9 mouse cellular contexts compared by ENCODE assay signal in genomic region chr1:90424066-90424821, GRCm38 (mm10).
DNase-seq lines count a peak whose midpoint lies in the region; ATAC-seq and TF ChIP-seq lines count a peak whose summit lies in the region.
"Had no signal": no experiment of that assay in that cellular context is flagged by ENCODE, and none has a peak within 500 bp of the region (broad histone marks: within the 10 kb centered on the region; RNA-seq: fewer than 3 reads in every experiment).

No protein-coding gene starts in this region.

- H3K27ac ChIP-seq in lung, postnatal 0 days (ENCODE audit: low read length), result no peak overlapping the region
- H3K27ac ChIP-seq in stomach, postnatal 0 days (replicated peaks), result no peak overlapping the region
- no peak overlapping the region for H3K27ac ChIP-seq in layer of hippocampus, adult 2 months
- H3K27ac ChIP-seq: embryonic facial prominence, embryonic 12.5 days had no signal

- H3K9ac ChIP-seq in lung, postnatal 0 days (replicated peaks; ENCODE audit: low read depth), result no peak overlapping the region
- no peak overlapping the region for H3K9ac ChIP-seq in stomach, postnatal 0 days (ENCODE audit: low read length)
- H3K9ac ChIP-seq: embryonic facial prominence, embryonic 12.5 days had no signal

- WGBS in lung, postnatal 0 days, result 30% methylated on average over 13 of the region's 13 CpGs
- 40% methylated on average over 13 of the region's 13 CpGs for WGBS in stomach, postnatal 0 days

- no peak for DNase-seq in lung, postnatal 0 days (ENCODE audit: low spot score)
- no peak for DNase-seq in lung, postnatal 25 days (ENCODE audit: low spot score)
- peak; percentile 86 for DNase-seq in embryo, embryonic 10.5 days (ENCODE audit: low spot score)
- peak; percentile 27 for DNase-seq in kidney, adult 18-20 months
- DNase-seq in retina, postnatal 1 day, result peak; percentile 50
- no peak for DNase-seq in stomach, postnatal 0 days (ENCODE audit: low spot score)
- DNase-seq in right cerebral cortex, postnatal 14 days, result no peak
- no peak for DNase-seq in layer of hippocampus, adult 2 months (ENCODE audit: low spot score in 2 of 2)

- H3K36me3 ChIP-seq in lung, postnatal 0 days (ENCODE audit: insufficient read depth, low read length), result no peaks in the 10 kb centered on the region
- H3K36me3 ChIP-seq in stomach, postnatal 0 days (ENCODE audit: control insufficient read depth, insufficient read depth, low read length), result no peaks in the 10 kb centered on the region
- H3K36me3 ChIP-seq: embryonic facial prominence, embryonic 12.5 days had no signal

- H3K4me3 ChIP-seq in lung, postnatal 0 days (ENCODE audit: low read depth, low read length), result no peak overlapping the region
- no peak overlapping the region for H3K4me3 ChIP-seq in stomach, postnatal 0 days (ENCODE audit: low read depth, low read length)
- H3K4me3 ChIP-seq in layer of hippocampus, adult 2 months, result no peak overlapping the region
- H3K4me3 ChIP-seq: embryonic facial prominence, embryonic 12.5 days had no signal

- TF ChIP-seq CTCF in lung, postnatal 0 days (IDR thresholded peaks at IDR 0.05), result no peak
- TF ChIP-seq CTCF in stomach, postnatal 0 days (IDR thresholded peaks at IDR 0.05; ENCODE audit: low read depth), result no peak
- no peak for TF ChIP-seq CTCF in layer of hippocampus, adult 2 months (conservative IDR thresholded peaks at IDR 0.05)

- H3K9me3 ChIP-seq in lung, postnatal 0 days (ENCODE audit: low read length), result no peaks in the 10 kb centered on the region
- H3K9me3 ChIP-seq in stomach, postnatal 0 days (ENCODE audit: control insufficient read depth, low read length), result no peaks in the 10 kb centered on the region
- H3K9me3 ChIP-seq: embryonic facial prominence, embryonic 12.5 days had no signal

- TF ChIP-seq EP300 in lung, postnatal 0 days (IDR thresholded peaks at IDR 0.05), result no peak
- TF ChIP-seq EP300 in stomach, postnatal 0 days (optimal IDR thresholded peaks at IDR 0.05), result no peak

- no peaks in the 10 kb centered on the region for H3K27me3 ChIP-seq in lung, postnatal 0 days (replicated peaks; ENCODE audit: insufficient read depth, low read length)
- H3K27me3 ChIP-seq in stomach, postnatal 0 days (ENCODE audit: control insufficient read depth, insufficient read depth, low read length), result no peaks in the 10 kb centered on the region

- H3K4me1 ChIP-seq in lung, postnatal 0 days (ENCODE audit: insufficient read depth, low read depth, low read length), result no peaks in the 10 kb centered on the region
- no peaks in the 10 kb centered on the region for H3K4me1 ChIP-seq in stomach, postnatal 0 days (replicated peaks; ENCODE audit: control insufficient read depth, insufficient read depth)

- ATAC-seq in lung, postnatal 0 days, result peak; percentile 33
- ATAC-seq in stomach, postnatal 0 days (ENCODE audit: low FRiP score, low TSS enrichment), result no peak

- no peak overlapping the region for H3K4me2 ChIP-seq in lung, postnatal 0 days (replicated peaks; ENCODE audit: low read depth, low read length)
- no peak overlapping the region for H3K4me2 ChIP-seq in stomach, postnatal 0 days (replicated peaks; ENCODE audit: low read depth)
- H3K4me2 ChIP-seq: embryonic facial prominence, embryonic 12.5 days had no signal

Comparison
In these comparisons a context has a peak if more than half of its experiments do, and no peak if none do; other contexts are left out.
1. DNase-seq: peak in embryo, embryonic 10.5 days (single experiment), kidney, adult 18-20 months (single experiment) and retina, postnatal 1 day (single experiment); none in lung, postnatal 0 days (single experiment), lung, postnatal 25 days (single experiment), stomach, postnatal 0 days (single experiment), right cerebral cortex, postnatal 14 days (single experiment) and layer of hippocampus, adult 2 months (0 of 2).